Mouse (Mus musculus) stomach, postnatal 0 days (tissue): ENCODE measurements at regions not wholly inside any gene's neighbourhood (a gene's known extent, or its start where the extent isn't known, plus 50 kb on each side); places are given as distances from the start of the nearest gene placed in this dataset.

Experiments used
- CTCF ChIP-seq: IDR thresholded peaks from 2 replicates; pipeline ENCODE4 v1.5.1; 2016; ENCODE audit warnings: antibody characterized with exemption, low read depth, mild to moderate bottlenecking, moderate library complexity
- EP300 ChIP-seq: optimal IDR thresholded peaks from 2 replicates; pipeline ENCODE3; 2016; ENCODE audit warnings: antibody characterized with exemption

- TF ChIP-seq CTCF (no peak), EP300 (no peak)
These were observed 64.1 kb upstream of the Naaladl2 start for GRCm38 (mm10) chr3:25208041-25208685.
